Comparison of ENCODE assay signal across 15 mouse cellular contexts in the genomic region with DNA sequence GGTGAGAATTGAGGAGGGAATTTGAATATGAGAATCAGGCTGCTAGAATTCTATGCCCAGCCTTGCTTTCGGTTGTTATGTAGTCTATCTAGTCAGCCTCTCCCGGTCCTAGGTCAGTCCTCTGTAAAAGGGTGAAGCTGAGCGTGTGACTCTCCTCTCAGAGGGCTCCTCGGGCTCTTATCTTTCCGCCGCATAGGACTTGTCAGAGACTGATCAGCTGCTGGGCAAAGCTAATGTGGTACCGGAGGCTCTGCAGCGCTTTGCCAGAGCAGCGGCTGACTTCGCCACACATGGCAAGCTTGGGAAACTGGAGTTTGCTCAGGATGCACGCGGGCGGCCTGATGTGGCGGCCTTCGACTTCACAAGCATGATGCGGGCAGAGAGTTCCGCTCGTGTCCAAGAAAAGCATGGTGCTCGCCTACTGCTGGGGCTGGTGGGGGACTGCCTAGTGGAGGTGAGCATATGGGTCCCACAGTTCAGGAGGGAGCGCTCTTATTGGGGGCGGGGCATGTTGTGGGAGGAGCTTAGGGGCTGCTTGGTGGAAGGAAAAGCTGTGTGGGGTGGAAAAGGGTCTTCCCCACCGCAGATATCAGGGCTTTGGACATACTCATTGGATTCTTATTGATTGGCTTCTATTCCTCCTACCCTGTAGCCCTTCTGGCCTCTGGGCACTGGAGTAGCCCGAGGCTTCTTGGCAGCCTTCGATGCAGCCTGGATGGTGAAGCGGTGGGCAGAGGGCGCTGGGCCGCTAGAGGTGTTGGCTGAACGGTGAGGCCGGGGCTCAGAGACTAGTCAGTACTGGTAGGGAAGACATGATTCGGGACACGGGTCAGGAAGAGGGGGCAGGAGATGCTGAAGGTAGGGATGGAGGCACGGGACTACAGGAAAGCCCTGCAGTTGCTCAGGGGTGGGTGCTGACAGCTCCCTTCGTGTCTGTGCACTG. TPM values are rescaled to one million over a fixed set of nuclear protein-coding genes. Genes with fewer than 3 reads are reported as not detected.
DNase-seq lines count a peak whose midpoint lies in the region; ATAC-seq lines count a peak whose summit lies in the region.
"Had no signal": no experiment of that assay in that cellular context is flagged by ENCODE, and none has a peak within 500 bp of the region (broad histone marks: within the 10 kb centered on the region; RNA-seq: fewer than 3 reads in every experiment).

No protein-coding gene starts in this region.

- H3K4me3 ChIP-seq in heart, embryonic 12.5 days = no peak overlapping the region
- no peak overlapping the region for H3K4me3 ChIP-seq in liver, embryonic 16.5 days (ENCODE audit: low read depth, low read length)
- no peak overlapping the region for H3K4me3 ChIP-seq in hindbrain, embryonic 10.5 days
- H3K4me3 ChIP-seq: forebrain, embryonic 13.5 days; layer of hippocampus, adult 2 months; neural tube, embryonic 12.5 days had no signal

- H3K4me2 ChIP-seq in heart, embryonic 12.5 days = peak overlapping the region; percentile 13
- H3K4me2 ChIP-seq in liver, embryonic 16.5 days (ENCODE audit: low read depth, low read length) = no peak overlapping the region; the same call in 1 of the 2 replicates
- H3K4me2 ChIP-seq: forebrain, embryonic 13.5 days; neural tube, embryonic 12.5 days had no signal

- DNase-seq in heart, postnatal 4 days = no peak
- DNase-seq in ES-CJ7 (ENCODE audit: low read depth, low spot score) = peak; percentile 40
- peak; percentile 68 for DNase-seq in c-Kit-positive CD71-positive TER-119-negative erythroid progenitor cells, embryonic 14.5 days (ENCODE audit: low read depth)
- DNase-seq in T-cell, adult 2 months (ENCODE audit: low spot score) = no peak
- DNase-seq in hindbrain, embryonic 10.5 days (ENCODE audit: low spot score) = no peak
- DNase-seq: adrenal gland, postnatal 36 days; cerebellum, adult 11 months; lung, adult 18-20 months; spleen, adult 18-20 months had no signal

- H3K36me3 ChIP-seq in heart, embryonic 12.5 days = peaks cover 79% of the 10 kb centered on the region
- H3K36me3 ChIP-seq in liver, embryonic 16.5 days (ENCODE audit: control insufficient read depth, insufficient read depth) = peaks cover 3% of the 10 kb centered on the region; the same call in 1 of the 2 replicates
- peaks cover 82% of the 10 kb centered on the region for H3K36me3 ChIP-seq in hindbrain, embryonic 10.5 days

- H3K27ac ChIP-seq in heart, embryonic 12.5 days (ENCODE audit: poor library complexity, severe bottlenecking) = no peak overlapping the region
- no peak overlapping the region for H3K27ac ChIP-seq in liver, embryonic 16.5 days (ENCODE audit: low read length)
- no peak overlapping the region for H3K27ac ChIP-seq in hindbrain, embryonic 10.5 days
- H3K27ac ChIP-seq: forebrain, embryonic 13.5 days; layer of hippocampus, adult 2 months; neural tube, embryonic 12.5 days had no signal

- WGBS in heart, embryonic 12.5 days = 43% methylated on average over 33 of the region's 33 CpGs
- WGBS in liver, embryonic 16.5 days (ENCODE audit: insufficient replicate concordance) = 47% methylated on average over 33 of the region's 33 CpGs
- WGBS in hindbrain, embryonic 10.5 days = 72% methylated on average over 33 of the region's 33 CpGs

- H3K4me1 ChIP-seq in heart, embryonic 12.5 days (replicated peaks) = peaks cover 42% of the 10 kb centered on the region
- peaks cover 20% of the 10 kb centered on the region for H3K4me1 ChIP-seq in liver, embryonic 16.5 days (ENCODE audit: control insufficient read depth, low read depth, low read length)
- H3K4me1 ChIP-seq in hindbrain, embryonic 10.5 days (replicated peaks) = peaks cover 37% of the 10 kb centered on the region

- H3K9ac ChIP-seq in heart, embryonic 12.5 days = peak overlapping the region; percentile 19; the same call in 1 of the 2 replicates
- no peak overlapping the region for H3K9ac ChIP-seq in liver, embryonic 16.5 days (ENCODE audit: low read depth, low read length)
- H3K9ac ChIP-seq: forebrain, embryonic 13.5 days; neural tube, embryonic 12.5 days had no signal

- no peaks in the 10 kb centered on the region for H3K9me3 ChIP-seq in heart, embryonic 12.5 days (replicated peaks)
- no peaks in the 10 kb centered on the region for H3K9me3 ChIP-seq in liver, embryonic 16.5 days (replicated peaks; ENCODE audit: control insufficient read depth, low read length)
- H3K9me3 ChIP-seq in hindbrain, embryonic 10.5 days = no peaks in the 10 kb centered on the region
- H3K9me3 ChIP-seq: forebrain, embryonic 13.5 days; neural tube, embryonic 12.5 days had no signal

- no peaks in the 10 kb centered on the region for H3K27me3 ChIP-seq in heart, embryonic 12.5 days (replicated peaks)
- H3K27me3 ChIP-seq in liver, embryonic 16.5 days (ENCODE audit: control insufficient read depth, insufficient read depth, low read depth, low read length) = peaks cover 7% of the 10 kb centered on the region
- no peaks in the 10 kb centered on the region for H3K27me3 ChIP-seq in hindbrain, embryonic 10.5 days (ENCODE audit: insufficient read depth, poor library complexity, severe bottlenecking)
- H3K27me3 ChIP-seq: forebrain, embryonic 13.5 days; neural tube, embryonic 12.5 days had no signal

- no peak for ATAC-seq in heart, embryonic 12.5 days (ENCODE audit: insufficient number of reproducible peaks, low FRiP score)
- peak; percentile 35 for ATAC-seq in liver, embryonic 16.5 days (ENCODE audit: low read depth)
- ATAC-seq: forebrain, embryonic 13.5 days had no signal

RNA-seq across cellular contexts. Expression of a gene that starts 5.1 kb away (rescaled TPM):
- 38.9 and 45.3 TPM in 2 replicates for polyA plus RNA-seq in heart, embryonic 12.5 days (2016; fragmentation: Nextera tagmentation; extraction: Ambion mirVana)
- 10 to 100 TPM; 52.4 to 59.4 TPM for total RNA-seq in heart, postnatal 4 days (2021)
- 5.3 and 5.4 TPM in 2 replicates for polyA plus RNA-seq in liver, embryonic 16.5 days (2015; fragmentation: Nextera tagmentation; extraction: Ambion mirVana)
- polyA plus RNA-seq in hindbrain, embryonic 10.5 days (2016; fragmentation: Nextera tagmentation; extraction: Ambion mirVana) = 48.1 and 51.3 TPM in 2 replicates

RNA-seq across cellular contexts. Expression of a gene that starts 9.0 kb away (rescaled TPM):
- polyA plus RNA-seq in heart, embryonic 12.5 days (2016; fragmentation: Nextera tagmentation; extraction: Ambion mirVana) = 42.7 and 45.6 TPM in 2 replicates
- total RNA-seq in heart, postnatal 4 days (2021) = 10 to 100 TPM; 45.4 to 48.7 TPM
- 13.5 and 14.6 TPM in 2 replicates for polyA plus RNA-seq in liver, embryonic 16.5 days (2015; fragmentation: Nextera tagmentation; extraction: Ambion mirVana)
- polyA plus RNA-seq in hindbrain, embryonic 10.5 days (2016; fragmentation: Nextera tagmentation; extraction: Ambion mirVana) = 57.8 and 59.7 TPM in 2 replicates

RNA-seq across cellular contexts. Expression of a gene that starts 9.0 kb away (rescaled TPM):
- polyA plus RNA-seq in heart, embryonic 12.5 days (2016; fragmentation: Nextera tagmentation; extraction: Ambion mirVana) = 1.1 TPM in 2 replicates
- 1 to 10 TPM; 3.8 to 3.9 TPM for total RNA-seq in heart, postnatal 4 days (2021)
- not detected in 2 replicates for polyA plus RNA-seq in liver, embryonic 16.5 days (2015; fragmentation: Nextera tagmentation; extraction: Ambion mirVana)
- polyA plus RNA-seq in hindbrain, embryonic 10.5 days (2016; fragmentation: Nextera tagmentation; extraction: Ambion mirVana) = 1.1 and 1.2 TPM in 2 replicates
- total RNA-seq: gastrocnemius, adult 18-20 months had no signal

RNA-seq across cellular contexts. Expression of a gene that starts 31.0 kb away (rescaled TPM):
- polyA plus RNA-seq in heart, embryonic 12.5 days (2016; fragmentation: Nextera tagmentation; extraction: Ambion mirVana) = 13.3 and 13.5 TPM in 2 replicates
- 10 to 100 TPM; 10.5 to 12.9 TPM for total RNA-seq in heart, postnatal 4 days (2021)
- 4.6 and 4.7 TPM in 2 replicates for polyA plus RNA-seq in liver, embryonic 16.5 days (2015; fragmentation: Nextera tagmentation; extraction: Ambion mirVana)
- 18.6 TPM in 2 replicates for polyA plus RNA-seq in hindbrain, embryonic 10.5 days (2016; fragmentation: Nextera tagmentation; extraction: Ambion mirVana)

RNA-seq across cellular contexts. Expression of a gene that starts 38.0 kb away (rescaled TPM):
- polyA plus RNA-seq in heart, embryonic 12.5 days (2016; fragmentation: Nextera tagmentation; extraction: Ambion mirVana) = 217 and 224 TPM in 2 replicates
- total RNA-seq in heart, postnatal 4 days (2021) = 100 to 1,000 TPM; 216 to 218 TPM
- polyA plus RNA-seq in liver, embryonic 16.5 days (2015; fragmentation: Nextera tagmentation; extraction: Ambion mirVana) = 65.0 and 67.8 TPM in 2 replicates
- polyA plus RNA-seq in hindbrain, embryonic 10.5 days (2016; fragmentation: Nextera tagmentation; extraction: Ambion mirVana) = 87.6 and 110 TPM in 2 replicates

Comparison
In these comparisons a context has a peak if more than half of its experiments do, and no peak if none do; other contexts are left out.
1. DNase-seq: peak in ES-CJ7 (single experiment) and c-Kit-positive CD71-positive TER-119-negative erythroid progenitor cells, embryonic 14.5 days (single experiment); none in heart, postnatal 4 days (single experiment), T-cell, adult 2 months (single experiment) and hindbrain, embryonic 10.5 days (single experiment).